Mouse (Mus musculus): ENCODE results near the gene Zfp334. TPM values are rescaled to one million over a fixed set of nuclear protein-coding genes. Genes with fewer than 3 reads are reported as not detected.

The Zfp334 gene
- polyA plus RNA-seq, 1 experiment = not detected

DNA sequence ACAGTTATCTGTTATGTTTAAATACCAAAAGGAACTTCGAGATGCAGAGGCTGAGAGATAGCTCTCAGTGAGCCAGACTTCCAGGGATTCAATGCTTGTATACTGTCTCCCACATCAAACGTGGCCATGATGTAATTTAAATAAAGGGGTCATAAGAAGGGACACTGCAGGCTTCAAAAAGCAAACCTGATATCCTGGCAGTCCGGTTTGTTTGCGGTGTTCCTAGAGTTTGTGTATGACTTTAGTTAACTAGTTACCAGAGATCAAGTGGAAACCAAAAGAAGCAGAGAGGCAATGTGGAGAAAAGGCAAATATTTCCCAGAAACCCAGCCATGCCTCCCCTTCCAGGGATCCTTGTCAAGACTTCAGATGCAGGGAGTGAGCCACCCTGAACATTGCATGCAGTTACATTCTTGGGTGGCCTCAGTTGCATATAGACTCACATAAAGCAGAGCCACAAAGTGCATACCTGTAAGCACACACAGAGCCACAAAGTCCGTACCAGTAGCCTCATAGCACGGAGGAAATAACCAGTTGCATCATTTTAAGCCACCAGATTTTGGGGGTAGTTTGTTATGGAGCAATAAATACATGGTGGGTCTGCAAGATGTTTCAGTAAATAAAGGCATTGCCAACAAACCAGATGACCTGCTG, 1.4 kb upstream of the Zfp334 start:
- peaks cover 7% of the 10 kb centered on the region for H3K9me3 ChIP-seq (ENCODE audit: control insufficient read depth, low read length)
- H3K4me3 ChIP-seq (replicated peaks) = no peak overlapping the region
- TF ChIP-seq GATA1 (IDR thresholded peaks at IDR 0.05; ENCODE audit: low read length) (no peak), TAL1 (IDR thresholded peaks at IDR 0.05; ENCODE audit: low read length) (no peak)
- H3K27me3 ChIP-seq (ENCODE audit: control insufficient read depth) = peaks cover 5% of the 10 kb centered on the region; the same call in 1 of the 2 replicates
- no peaks in the 10 kb centered on the region for H3K4me1 ChIP-seq (ENCODE audit: control insufficient read depth)
- H3K36me3 ChIP-seq (ENCODE audit: control insufficient read depth) = no peaks in the 10 kb centered on the region; the same call in 1 of the 2 replicates

GRCm38 (mm10) chr2:165387370-165387769, 689 bp downstream of the Zfp334 start:
- Histone ChIP-seq H3K9me3 (ENCODE audit: control insufficient read depth, low read length) (peaks cover 2% of the 10 kb centered on the region; the same call in 1 of the 2 replicates), H3K36me3 (ENCODE audit: control insufficient read depth) (peaks cover 8% of the 10 kb centered on the region; the same call in 1 of the 2 replicates), H3K27me3 (ENCODE audit: control insufficient read depth) (peaks cover 5% of the 10 kb centered on the region; the same call in 1 of the 2 replicates), H3K4me1 (ENCODE audit: control insufficient read depth) (no peaks in the 10 kb centered on the region), H3K4me3 (replicated peaks) (peak overlapping the region; percentile 51)
- TF ChIP-seq TAL1 (IDR thresholded peaks at IDR 0.05; ENCODE audit: low read length) = no peak
- TF ChIP-seq GATA1 (IDR thresholded peaks at IDR 0.05; ENCODE audit: low read length) = no peak

GRCm38 (mm10) chr2:165380050-165380449, 8.0 kb downstream of the Zfp334 start:
- Histone ChIP-seq H3K4me3 (replicated peaks) (no peak overlapping the region), H3K27me3 (ENCODE audit: control insufficient read depth) (no peaks in the 10 kb centered on the region; the same call in 1 of the 2 replicates)

GRCm38 (mm10) chr2:165376001-165376400, 12.1 kb downstream of the Zfp334 start:
- H3K27me3 ChIP-seq (ENCODE audit: control insufficient read depth) = no peaks in the 10 kb centered on the region; the same call in 1 of the 2 replicates
- no peak for TF ChIP-seq TAL1 (IDR thresholded peaks at IDR 0.05; ENCODE audit: low read length)
- no peak for TF ChIP-seq GATA1 (IDR thresholded peaks at IDR 0.05; ENCODE audit: low read length)
- peaks cover 13% of the 10 kb centered on the region for H3K36me3 ChIP-seq (ENCODE audit: control insufficient read depth)
- H3K9me3 ChIP-seq (ENCODE audit: control insufficient read depth, low read length) = peaks cover 13% of the 10 kb centered on the region
- no peak overlapping the region for H3K4me3 ChIP-seq (replicated peaks)
- no peaks in the 10 kb centered on the region for H3K4me1 ChIP-seq (ENCODE audit: control insufficient read depth)

More at GRCm38 (mm10) chr2:165380050-165380449, 8.0 kb downstream of the Zfp334 start:
- peaks cover 30% of the 10 kb centered on the region for H3K36me3 ChIP-seq (ENCODE audit: control insufficient read depth)
- TF ChIP-seq TAL1 (IDR thresholded peaks at IDR 0.05; ENCODE audit: low read length) = no peak
- TF ChIP-seq GATA1 (IDR thresholded peaks at IDR 0.05; ENCODE audit: low read length) = no peak
- no peaks in the 10 kb centered on the region for H3K4me1 ChIP-seq (ENCODE audit: control insufficient read depth)
- peaks cover 18% of the 10 kb centered on the region for H3K9me3 ChIP-seq (ENCODE audit: control insufficient read depth, low read length)

DNA sequence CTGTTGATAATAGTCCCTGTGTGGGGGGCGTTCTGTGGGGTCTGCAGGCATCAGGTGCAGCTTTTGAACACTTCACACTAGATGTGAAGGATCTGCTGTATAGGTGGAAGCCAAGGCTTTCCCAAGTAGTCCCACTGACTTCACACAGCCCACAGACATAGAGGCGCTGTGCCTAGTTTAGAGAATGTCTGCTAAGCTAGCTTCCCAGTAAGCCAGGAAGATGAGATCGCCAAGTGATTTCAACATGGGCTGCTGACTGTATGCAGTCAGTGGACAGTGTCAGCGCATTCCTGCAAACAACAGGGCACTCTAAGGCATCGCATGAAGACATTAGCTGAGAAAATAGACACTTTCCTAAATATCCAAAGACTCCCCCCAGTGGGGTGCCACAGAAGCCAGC, 12.6 kb downstream of the Zfp334 start:
- no peak overlapping the region for H3K4me3 ChIP-seq (replicated peaks)
- peaks cover 9% of the 10 kb centered on the region; the same call in 1 of the 2 replicates for H3K36me3 ChIP-seq (ENCODE audit: control insufficient read depth)
- TF ChIP-seq TAL1 (IDR thresholded peaks at IDR 0.05; ENCODE audit: low read length) = no peak
- no peaks in the 10 kb centered on the region; the same call in 1 of the 2 replicates for H3K27me3 ChIP-seq (ENCODE audit: control insufficient read depth)
- H3K9me3 ChIP-seq (ENCODE audit: control insufficient read depth, low read length) = peaks cover 8% of the 10 kb centered on the region
- no peaks in the 10 kb centered on the region for H3K4me1 ChIP-seq (ENCODE audit: control insufficient read depth)

DNA sequence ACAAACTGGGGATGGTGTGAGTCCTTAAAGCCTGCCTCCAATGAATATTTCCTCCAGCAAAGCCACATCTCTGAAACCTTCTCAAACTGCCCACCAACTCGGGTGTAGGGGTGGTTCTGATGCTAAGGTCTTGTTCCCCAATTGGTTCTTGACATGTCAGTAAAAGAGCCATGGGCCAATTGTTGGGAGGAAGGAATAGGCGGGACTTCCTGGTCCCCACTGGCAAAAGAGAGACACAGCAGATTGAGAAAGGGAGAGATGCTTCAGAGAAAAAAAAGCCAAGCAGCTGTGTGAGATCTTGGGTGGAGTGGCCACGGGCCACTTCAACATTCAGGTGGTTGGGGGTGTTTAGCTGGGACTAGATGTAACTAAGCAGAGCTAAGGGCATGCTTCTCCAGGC, 17.0 kb downstream of the Zfp334 start:
- H3K4me3 ChIP-seq (replicated peaks) = no peak overlapping the region
- H3K36me3 ChIP-seq (ENCODE audit: control insufficient read depth) = no peaks in the 10 kb centered on the region
- peaks cover 13% of the 10 kb centered on the region for H3K27me3 ChIP-seq (ENCODE audit: control insufficient read depth)
- H3K4me1 ChIP-seq (ENCODE audit: control insufficient read depth) = peaks cover 3% of the 10 kb centered on the region
- TF ChIP-seq TAL1 (IDR thresholded peaks at IDR 0.05; ENCODE audit: low read length) (no peak), GATA1 (IDR thresholded peaks at IDR 0.05; ENCODE audit: low read length) (no peak)
- H3K9me3 ChIP-seq (ENCODE audit: control insufficient read depth, low read length) = no peaks in the 10 kb centered on the region

DNA sequence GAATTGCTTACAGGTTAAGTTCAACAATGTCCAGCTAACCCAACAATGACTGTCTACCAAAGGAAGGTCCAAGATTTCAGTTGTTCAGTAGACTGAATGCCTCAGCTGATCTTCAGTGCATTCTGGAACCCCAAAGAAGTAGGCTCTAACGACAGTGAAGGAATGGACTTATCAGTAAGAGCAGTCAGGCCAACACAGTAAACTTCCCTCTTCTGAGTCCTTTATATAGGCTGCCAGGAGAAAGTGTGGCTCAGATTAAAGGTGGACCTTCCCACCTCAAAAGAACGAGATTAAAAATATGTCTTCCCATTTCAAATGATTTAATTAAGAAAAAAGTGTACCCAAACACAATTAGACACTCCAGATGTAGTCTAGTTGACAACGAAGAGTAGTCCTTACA, 17.7 kb downstream of the Zfp334 start:
- Histone ChIP-seq H3K27me3 (ENCODE audit: control insufficient read depth) (peaks cover 13% of the 10 kb centered on the region), H3K36me3 (ENCODE audit: control insufficient read depth) (no peaks in the 10 kb centered on the region), H3K4me3 (replicated peaks) (no peak overlapping the region), H3K9me3 (ENCODE audit: control insufficient read depth, low read length) (no peaks in the 10 kb centered on the region), H3K4me1 (ENCODE audit: control insufficient read depth) (peaks cover 3% of the 10 kb centered on the region)
- TF ChIP-seq GATA1 (IDR thresholded peaks at IDR 0.05; ENCODE audit: low read length) (no peak), TAL1 (IDR thresholded peaks at IDR 0.05; ENCODE audit: low read length) (no peak)

GRCm38 (mm10) chr2:165368496-165368895, 19.6 kb downstream of the Zfp334 start, which contains the start of gene Zfp663:
TSS of gene Zfp663 (minus strand) at chr2:165368729.
- Histone ChIP-seq H3K36me3 (ENCODE audit: control insufficient read depth) (no peaks in the 10 kb centered on the region), H3K4me1 (ENCODE audit: control insufficient read depth) (peaks cover 3% of the 10 kb centered on the region), H3K4me3 (replicated peaks) (no peak within 1 kb of the TSS), H3K27me3 (ENCODE audit: control insufficient read depth) (peaks cover 13% of the 10 kb centered on the region), H3K9me3 (ENCODE audit: control insufficient read depth, low read length) (no peaks in the 10 kb centered on the region)
- TF ChIP-seq GATA1 (IDR thresholded peaks at IDR 0.05; ENCODE audit: low read length) = no peak
- TF ChIP-seq TAL1 (IDR thresholded peaks at IDR 0.05; ENCODE audit: low read length) = no peak

GRCm38 (mm10) chr2:165367868-165368439, 20.1 kb downstream of the Zfp334 start:
- peaks cover 3% of the 10 kb centered on the region for H3K4me1 ChIP-seq (ENCODE audit: control insufficient read depth)
- H3K9me3 ChIP-seq (ENCODE audit: control insufficient read depth, low read length) = no peaks in the 10 kb centered on the region
- H3K4me3 ChIP-seq (replicated peaks) = no peak overlapping the region

More at GRCm38 (mm10) chr2:165367868-165368439, 20.1 kb downstream of the Zfp334 start:
- Histone ChIP-seq H3K27me3 (ENCODE audit: control insufficient read depth) (peaks cover 13% of the 10 kb centered on the region), H3K36me3 (ENCODE audit: control insufficient read depth) (no peaks in the 10 kb centered on the region)
- no peak for TF ChIP-seq TAL1 (IDR thresholded peaks at IDR 0.05; ENCODE audit: low read length)
- no peak for TF ChIP-seq GATA1 (IDR thresholded peaks at IDR 0.05; ENCODE audit: low read length)

Measured in erythroblast, embryonic 14.5 days (primary cell).